In genomic region chr11:82890342-82890762, GRCm38 (mm10) we compare ENCODE assay signal across 8 mouse cellular contexts. TPM values are rescaled to one million over a fixed set of nuclear protein-coding genes. Genes with fewer than 3 reads are reported as not detected.
DNase-seq lines count a peak whose midpoint lies in the region; ATAC-seq and TF ChIP-seq lines count a peak whose summit lies in the region.

Rad51d (minus strand) TSS chr11:82890614.

- H3K4me1 ChIP-seq in forebrain, embryonic 10.5 days, result peaks cover 23% of the 10 kb centered on the region
- H3K4me1 ChIP-seq in heart, embryonic 15.5 days (replicated peaks), result peaks cover 16% of the 10 kb centered on the region
- peaks cover 0 to 12% of the 10 kb centered on the region in 2 experiments; a peak in 3 of 4 replicates for H3K4me1 ChIP-seq in liver, embryonic 14.5 days (replicated peaks; ENCODE audit: control insufficient read depth in 2 of 2, insufficient read depth in 2 of 2, low read length in 1 of 2)
- peaks cover 4% of the 10 kb centered on the region; the same call in 1 of the 2 replicates for H3K4me1 ChIP-seq in neural tube, embryonic 11.5 days (ENCODE audit: control insufficient read depth, insufficient read depth, low read length)
- H3K4me1 ChIP-seq in stomach, postnatal 0 days (replicated peaks; ENCODE audit: control insufficient read depth, insufficient read depth), result peaks cover 2% of the 10 kb centered on the region; the same call in 1 of the 2 replicates

- peak; percentile 91 for DNase-seq in c-Kit-negative CD71-positive TER-119-positive erythroid progenitor cells, embryonic 14.5 days (ENCODE audit: low read depth, low spot score)
- peak; percentile 91 for DNase-seq in forebrain, embryonic 10.5 days (ENCODE audit: extremely low spot score, low spot score)
- DNase-seq in kidney, postnatal 25 days, result peak; percentile 96 to 97
- DNase-seq in liver, embryonic 14.5 days (ENCODE audit: low read depth in 3 of 3, low spot score in 3 of 3), result peak; percentile 87 to 94 (median 89)
- DNase-seq in neural tube, embryonic 11.5 days (ENCODE audit: low spot score), result peak; percentile 97
- DNase-seq in stomach, postnatal 0 days (ENCODE audit: low spot score), result peak; percentile 98

- H3K27me3 ChIP-seq in forebrain, embryonic 10.5 days (ENCODE audit: poor library complexity, severe bottlenecking), result peaks cover 7% of the 10 kb centered on the region; the same call in 1 of the 2 replicates
- peaks cover 12% of the 10 kb centered on the region for H3K27me3 ChIP-seq in heart, embryonic 15.5 days
- no peaks in the 10 kb centered on the region for H3K27me3 ChIP-seq in liver, embryonic 14.5 days (ENCODE audit: control insufficient read depth, insufficient read depth, low read length)
- no peaks in the 10 kb centered on the region for H3K27me3 ChIP-seq in neural tube, embryonic 11.5 days (ENCODE audit: control insufficient read depth, insufficient read depth, low read length)
- H3K27me3 ChIP-seq in stomach, postnatal 0 days (ENCODE audit: control insufficient read depth, insufficient read depth, low read length), result no peaks in the 10 kb centered on the region

- peak; percentile 97 for TF ChIP-seq CTCF in liver, embryonic 14.5 days (IDR thresholded peaks at IDR 0.05; ENCODE audit: low read depth)
- TF ChIP-seq CTCF in stomach, postnatal 0 days (IDR thresholded peaks at IDR 0.05; ENCODE audit: low read depth), result peak; percentile 94

- peaks cover 4% of the 10 kb centered on the region; the same call in 1 of the 2 replicates for H3K36me3 ChIP-seq in forebrain, embryonic 10.5 days (replicated peaks)
- no peaks in the 10 kb centered on the region for H3K36me3 ChIP-seq in heart, embryonic 15.5 days
- H3K36me3 ChIP-seq in liver, embryonic 14.5 days (replicated peaks; ENCODE audit: control insufficient read depth, insufficient read depth, low read depth), result no peaks in the 10 kb centered on the region
- H3K36me3 ChIP-seq in neural tube, embryonic 11.5 days (ENCODE audit: control insufficient read depth, insufficient read depth, low read length), result no peaks in the 10 kb centered on the region
- no peaks in the 10 kb centered on the region for H3K36me3 ChIP-seq in stomach, postnatal 0 days (ENCODE audit: control insufficient read depth, insufficient read depth, low read length)

- peak; percentile 90 for ATAC-seq in CD4-positive, CD25-positive, alpha-beta regulatory T cell, adult 4 months
- peak; percentile 93 for ATAC-seq in heart, embryonic 15.5 days (replicated peaks; ENCODE audit: insufficient number of reproducible peaks, insufficient read depth, low FRiP score, low read depth)
- ATAC-seq in liver, embryonic 14.5 days (ENCODE audit: insufficient read depth), result peak; percentile 89
- peak; percentile 87 for ATAC-seq in neural tube, embryonic 11.5 days (ENCODE audit: insufficient read depth, low FRiP score, low TSS enrichment)
- peak; percentile 92 for ATAC-seq in stomach, postnatal 0 days (ENCODE audit: low FRiP score, low TSS enrichment)

- WGBS in forebrain, embryonic 10.5 days, result 0% methylated on average over 22 of the region's 26 CpGs
- WGBS in heart, embryonic 15.5 days, result under 1% methylated on average over 26 of the region's 26 CpGs
- 0% methylated on average over 26 of the region's 26 CpGs for WGBS in liver, embryonic 14.5 days (ENCODE audit: insufficient replicate concordance)
- 0% methylated on average over 26 of the region's 26 CpGs for WGBS in neural tube, embryonic 11.5 days
- WGBS in stomach, postnatal 0 days, result under 1% methylated on average over 26 of the region's 26 CpGs

- peak within 1 kb of the TSS; percentile 75 for H3K4me3 ChIP-seq in forebrain, embryonic 10.5 days
- peak within 1 kb of the TSS; percentile 84 for H3K4me3 ChIP-seq in heart, embryonic 15.5 days
- peak within 1 kb of the TSS; percentile 71 to 85 for H3K4me3 ChIP-seq in liver, embryonic 14.5 days (ENCODE audit: insufficient read depth in 1 of 2, low read depth in 2 of 2, low read length in 2 of 2)
- peak within 1 kb of the TSS; percentile 64 for H3K4me3 ChIP-seq in neural tube, embryonic 11.5 days (ENCODE audit: low read depth, low read length)
- H3K4me3 ChIP-seq in stomach, postnatal 0 days (ENCODE audit: low read depth, low read length), result peak within 1 kb of the TSS; percentile 64

- TF ChIP-seq EP300 in liver, embryonic 14.5 days (IDR thresholded peaks at IDR 0.05; ENCODE audit: low read depth), result no peak
- no peak for TF ChIP-seq EP300 in stomach, postnatal 0 days (optimal IDR thresholded peaks at IDR 0.05)

- peak within 1 kb of the TSS; percentile 95 for H3K4me2 ChIP-seq in heart, embryonic 15.5 days
- H3K4me2 ChIP-seq in liver, embryonic 14.5 days (ENCODE audit: low read depth), result peak within 1 kb of the TSS; percentile 98
- peak within 1 kb of the TSS; percentile 93 for H3K4me2 ChIP-seq in neural tube, embryonic 11.5 days (ENCODE audit: low read depth)
- peak within 1 kb of the TSS; percentile 68 for H3K4me2 ChIP-seq in stomach, postnatal 0 days (replicated peaks; ENCODE audit: low read depth)

- peak within 1 kb of the TSS; percentile 78 for H3K9ac ChIP-seq in heart, embryonic 15.5 days
- peak within 1 kb of the TSS; percentile 87 for H3K9ac ChIP-seq in liver, embryonic 14.5 days (replicated peaks)
- H3K9ac ChIP-seq in neural tube, embryonic 11.5 days (ENCODE audit: low read length), result peak within 1 kb of the TSS; percentile 62
- peak within 1 kb of the TSS; percentile 76 for H3K9ac ChIP-seq in stomach, postnatal 0 days (ENCODE audit: low read length)

- H3K9me3 ChIP-seq in forebrain, embryonic 10.5 days, result no peaks in the 10 kb centered on the region
- H3K9me3 ChIP-seq in heart, embryonic 15.5 days (replicated peaks), result no peaks in the 10 kb centered on the region
- no peaks in the 10 kb centered on the region for H3K9me3 ChIP-seq in liver, embryonic 14.5 days (ENCODE audit: control insufficient read depth, low read length)
- no peaks in the 10 kb centered on the region for H3K9me3 ChIP-seq in neural tube, embryonic 11.5 days (ENCODE audit: control insufficient read depth, low read length)
- no peaks in the 10 kb centered on the region for H3K9me3 ChIP-seq in stomach, postnatal 0 days (ENCODE audit: control insufficient read depth, low read length)

- H3K27ac ChIP-seq in forebrain, embryonic 10.5 days, result peak within 1 kb of the TSS; percentile 87
- peak within 1 kb of the TSS; percentile 73 for H3K27ac ChIP-seq in heart, embryonic 15.5 days
- H3K27ac ChIP-seq in liver, embryonic 14.5 days, result peak within 1 kb of the TSS; percentile 35
- no peak within 1 kb of the TSS for H3K27ac ChIP-seq in neural tube, embryonic 11.5 days (ENCODE audit: low read depth, low read length)
- H3K27ac ChIP-seq in stomach, postnatal 0 days (replicated peaks), result peak within 1 kb of the TSS; percentile 83

RNA-seq across cellular contexts. Expression of gene Rad51d, which starts in this region (rescaled TPM):
- polyA plus RNA-seq in CD4-positive, CD25-positive, alpha-beta regulatory T cell, adult 4 months (2017; shearing (Covaris generic)), result 10 to 100 TPM; 26.7 to 35.3 TPM
- polyA plus RNA-seq in forebrain, embryonic 10.5 days (2016; fragmentation: Nextera tagmentation; extraction: Ambion mirVana), result 15.3 and 18.0 TPM in 2 replicates
- 11.9 and 14.1 TPM in 2 replicates for polyA plus RNA-seq in heart, embryonic 15.5 days (2015; fragmentation: Nextera tagmentation; extraction: Ambion mirVana)
- 2.8 and 3.5 TPM in 2 replicates for polyA plus RNA-seq in liver, embryonic 14.5 days (2012; rRNA removed)
- 5.8 and 6.8 TPM in 2 replicates for polyA plus RNA-seq in liver, embryonic 14.5 days (2014; fragmentation: Nextera tagmentation; extraction: Ambion mirVana)
- polyA plus RNA-seq in neural tube, embryonic 11.5 days (2014; fragmentation: Nextera tagmentation; extraction: Ambion mirVana), result 14.8 and 17.9 TPM in 2 replicates
- polyA plus RNA-seq in stomach, postnatal 0 days (2015; fragmentation: Nextera tagmentation; extraction: Ambion mirVana), result 8.3 and 9.7 TPM in 2 replicates
